Mouse (Mus musculus): ENCODE measurements at regions not wholly inside any gene's neighbourhood (a gene's known extent, or its start where the extent isn't known, plus 50 kb on each side); places are given as distances from the start of the nearest gene placed in this dataset.

GRCm38 (mm10) chr1:190526046-190526445, 355.5 kb upstream of the Prox1 start:
- DNase-seq (ENCODE audit: low spot score in 2 of 2), result no peak

GRCm38 (mm10) chr1:190500106-190500505, 329.6 kb upstream of the Prox1 start:
- DNase-seq (ENCODE audit: low spot score in 2 of 2), result no peak

- no peak for DNase-seq (ENCODE audit: low spot score in 2 of 2)
Observed at GRCm38 (mm10) chr1:190497474-190497873, 327.0 kb upstream of the Prox1 start.

DNA sequence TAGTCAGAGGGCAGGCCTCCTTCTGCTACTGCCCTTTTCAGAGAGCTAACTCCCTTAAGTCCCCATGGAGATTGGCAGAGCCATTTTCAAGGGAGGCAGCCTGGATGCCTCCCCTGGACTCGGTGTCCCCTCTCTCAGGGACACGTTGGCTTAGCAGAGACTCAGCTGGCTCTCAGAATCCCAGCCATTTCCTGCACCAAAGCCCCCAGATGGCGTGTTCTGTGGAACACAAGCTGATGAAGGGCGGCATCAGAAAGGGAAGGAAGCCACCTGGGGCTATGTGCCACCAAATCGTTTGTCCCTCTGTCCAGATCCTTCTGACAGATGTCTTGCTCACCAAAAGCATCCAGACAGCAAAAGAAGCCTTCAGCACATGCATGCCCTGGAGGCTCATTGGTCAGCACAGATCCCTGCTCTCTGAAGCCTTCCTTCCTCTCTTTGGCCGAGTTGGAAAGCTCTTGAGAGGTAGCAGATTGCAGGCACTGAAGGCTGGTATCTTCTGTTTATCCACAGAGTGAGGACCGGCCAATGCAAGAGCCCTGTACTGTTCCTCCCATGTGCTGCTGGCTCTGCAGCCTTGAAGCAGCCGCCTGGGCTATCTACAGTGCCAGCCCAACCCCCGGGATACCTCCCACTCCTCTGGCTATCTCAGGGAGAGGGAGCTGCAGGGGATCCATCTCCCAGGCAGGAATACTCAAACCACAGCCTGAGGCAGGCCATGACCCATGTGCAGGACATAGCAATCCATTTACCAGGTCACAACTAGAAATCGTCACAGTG, 325.4 kb upstream of the Prox1 start:
- DNase-seq (ENCODE audit: low spot score in 2 of 2), result no peak

DNA sequence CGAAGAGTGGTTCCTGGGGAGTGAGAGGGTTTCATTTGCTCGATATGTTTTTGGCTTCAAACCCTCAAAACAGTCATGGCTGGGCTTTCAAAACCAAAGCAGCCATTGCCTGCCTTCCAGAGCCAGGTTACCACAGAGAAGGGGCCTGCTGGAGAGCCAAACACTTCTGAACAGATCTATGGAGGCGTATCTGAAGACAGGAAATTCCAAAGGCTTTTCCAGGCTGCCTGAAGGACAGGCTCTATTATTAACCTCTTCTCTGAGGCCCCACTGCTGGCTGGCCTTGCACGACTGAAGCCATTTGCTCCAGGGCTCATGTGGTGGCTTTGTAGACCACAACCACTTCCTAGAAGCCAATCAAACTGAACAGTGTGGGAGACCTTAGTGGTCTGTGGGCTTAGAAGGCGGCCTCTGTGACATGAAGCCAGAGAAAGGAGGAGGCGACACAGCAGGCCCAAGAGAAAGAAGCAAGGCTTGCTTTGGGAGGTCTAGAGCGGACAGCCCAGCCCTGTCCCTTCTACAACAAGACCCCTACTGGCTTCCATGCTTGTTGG, 316.1 kb upstream of the Prox1 start:
- DNase-seq (ENCODE audit: low spot score in 2 of 2), result no peak

- DNase-seq (ENCODE audit: low spot score in 2 of 2), result no peak
Observed at GRCm38 (mm10) chr1:190483366-190483765, 312.9 kb upstream of the Prox1 start.

GRCm38 (mm10) chr1:190481071-190481470, 310.6 kb upstream of the Prox1 start:
- DNase-seq (ENCODE audit: low spot score in 2 of 2), result no peak

DNA sequence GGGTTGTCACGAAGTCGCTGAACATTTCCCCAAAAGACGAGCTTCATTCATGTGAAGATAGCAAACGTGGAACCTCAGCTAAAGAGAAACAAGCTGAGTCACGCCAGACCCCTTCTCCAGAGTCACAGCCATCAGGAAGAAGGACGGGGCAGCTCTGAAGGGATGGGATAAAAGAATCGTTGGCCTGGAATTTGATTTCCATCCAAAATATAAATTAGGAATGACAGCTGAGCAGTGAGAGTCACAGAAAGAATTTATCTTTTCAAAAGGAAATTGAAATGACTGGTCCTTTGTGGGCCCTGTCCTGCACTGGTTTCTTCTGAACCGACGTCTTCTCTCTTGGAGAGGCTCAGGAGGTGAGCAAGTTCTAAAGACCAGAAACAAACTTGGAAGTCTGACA, 310.1 kb upstream of the Prox1 start:
- DNase-seq (ENCODE audit: low spot score in 2 of 2), result no peak

DNA sequence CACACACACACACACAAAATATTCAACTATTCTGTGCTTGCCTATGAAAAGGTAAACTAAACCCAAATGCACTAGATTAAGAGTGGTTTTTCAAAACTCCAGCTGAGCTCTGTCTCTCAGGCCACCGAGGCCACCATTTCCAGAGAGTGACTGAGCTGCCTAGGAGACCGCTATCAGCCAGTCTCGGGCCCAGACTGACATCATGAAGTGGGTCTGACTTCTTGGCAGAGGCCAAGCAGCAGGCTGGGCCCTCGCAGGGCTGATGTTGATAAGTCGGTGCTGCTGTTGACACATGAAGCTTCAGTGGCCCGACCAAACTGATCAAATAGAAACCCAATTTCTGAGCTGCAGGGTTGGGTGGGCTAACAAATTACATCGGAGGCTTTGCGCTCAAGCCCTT, 302.2 kb upstream of the Prox1 start:
- no peak for DNase-seq (ENCODE audit: low spot score in 2 of 2)

- no peak for DNase-seq (ENCODE audit: low spot score in 2 of 2)
Observed at GRCm38 (mm10) chr1:190470336-190470735, 299.8 kb upstream of the Prox1 start.

- no peak for DNase-seq (ENCODE audit: low spot score in 2 of 2)
Observed at GRCm38 (mm10) chr1:190457541-190458061, 287.1 kb upstream of the Prox1 start.

GRCm38 (mm10) chr1:190453549-190453948, 283.0 kb upstream of the Prox1 start:
- DNase-seq (ENCODE audit: low spot score in 2 of 2), result no peak

DNA sequence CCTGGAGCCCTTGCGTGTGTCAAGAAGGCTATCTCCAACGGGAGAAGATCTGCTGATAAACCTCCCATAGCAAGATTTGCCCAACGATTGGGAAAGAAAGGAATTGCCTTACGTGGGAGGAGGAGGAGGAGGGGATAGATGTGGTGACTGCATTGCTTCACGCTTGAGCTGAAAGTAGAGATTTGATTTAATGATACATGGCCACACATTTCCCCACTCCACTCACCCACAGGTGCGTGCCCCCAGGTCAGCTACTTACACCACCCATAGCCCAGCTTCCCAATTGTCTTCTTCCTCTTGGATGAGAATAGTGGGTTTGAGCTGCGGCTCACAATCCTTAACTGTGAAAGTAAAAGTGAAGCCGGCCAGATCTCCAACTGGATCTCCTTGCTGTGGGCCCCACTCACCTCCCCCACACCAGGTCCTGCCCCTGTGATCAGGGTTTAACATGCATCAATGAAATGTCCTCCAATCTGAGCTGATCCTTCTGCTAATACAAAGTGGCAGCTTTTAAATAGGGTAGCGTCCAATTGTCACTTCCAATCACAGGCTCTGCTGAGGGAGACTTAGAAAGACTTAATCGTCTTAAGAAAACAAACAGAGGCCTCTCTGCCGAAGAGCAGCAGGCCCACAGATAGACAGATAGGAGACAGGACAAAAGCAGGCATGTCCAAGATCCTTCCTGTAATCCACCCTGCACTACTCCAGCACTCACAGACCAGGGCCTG, 281.8 kb upstream of the Prox1 start:
- no peak for DNase-seq (ENCODE audit: low spot score in 2 of 2)

DNA sequence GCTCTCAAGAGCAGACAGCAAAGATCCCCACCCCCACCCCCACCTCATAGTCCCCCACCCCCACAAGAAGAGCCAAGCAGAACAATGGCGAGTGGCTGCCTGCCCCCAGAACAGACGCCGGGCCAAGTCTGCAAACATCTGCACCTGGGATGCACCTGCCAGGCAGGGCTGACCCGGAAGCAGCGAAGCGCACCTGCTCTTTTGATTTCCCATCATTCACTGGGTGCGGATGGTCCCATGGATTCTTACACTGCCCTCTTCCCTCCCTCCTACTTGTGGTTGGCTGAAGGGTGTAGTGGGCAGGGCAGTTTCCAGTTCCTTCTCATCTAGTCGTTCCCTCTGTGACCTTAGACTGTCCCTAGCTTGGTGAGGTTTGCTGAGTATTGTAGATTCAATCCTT, 277.7 kb upstream of the Prox1 start:
- no peak for DNase-seq (ENCODE audit: low spot score in 2 of 2)

DNA sequence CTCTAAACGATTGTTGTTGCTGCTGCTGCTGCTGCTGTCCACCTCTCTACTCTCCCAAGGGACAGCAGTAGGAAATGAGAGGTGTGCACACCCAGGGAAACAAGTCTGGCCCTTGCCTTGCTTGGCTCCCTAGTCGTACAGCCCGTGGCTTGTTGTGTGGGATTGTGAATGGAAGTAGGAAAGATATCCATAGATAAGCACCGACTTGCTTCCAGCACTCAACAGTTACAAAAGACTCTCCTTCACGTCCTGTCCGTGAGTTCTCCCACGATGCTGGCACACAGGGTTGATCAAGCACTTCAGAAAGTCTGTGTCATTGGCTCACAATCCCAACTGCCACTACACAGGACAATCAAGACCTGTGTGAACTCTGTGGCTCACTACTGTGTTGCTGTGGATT, 276.7 kb upstream of the Prox1 start:
- no peak for DNase-seq (ENCODE audit: low spot score in 2 of 2)

DNA sequence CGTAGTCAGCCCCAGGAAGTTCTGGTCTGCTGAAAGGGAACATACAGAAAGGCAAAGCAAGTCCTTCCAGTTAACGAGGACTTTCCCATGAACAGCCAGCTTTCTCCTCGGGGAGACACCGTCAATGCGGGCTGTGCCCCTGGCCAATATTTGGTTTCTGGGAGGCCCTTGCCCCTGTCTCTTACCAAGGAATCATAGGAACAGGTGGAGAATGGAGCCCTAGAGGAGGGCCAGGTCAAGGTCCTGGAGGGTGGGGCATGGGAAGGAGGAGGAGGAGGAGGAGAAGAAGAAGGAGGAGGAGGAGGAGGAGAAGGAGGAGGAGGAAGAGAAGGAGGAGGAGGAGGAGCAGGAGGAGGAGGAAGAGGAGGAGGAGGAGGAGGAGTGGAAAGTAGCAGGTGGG, 276.2 kb upstream of the Prox1 start:
- no peak for DNase-seq (ENCODE audit: low spot score in 2 of 2)

DNA sequence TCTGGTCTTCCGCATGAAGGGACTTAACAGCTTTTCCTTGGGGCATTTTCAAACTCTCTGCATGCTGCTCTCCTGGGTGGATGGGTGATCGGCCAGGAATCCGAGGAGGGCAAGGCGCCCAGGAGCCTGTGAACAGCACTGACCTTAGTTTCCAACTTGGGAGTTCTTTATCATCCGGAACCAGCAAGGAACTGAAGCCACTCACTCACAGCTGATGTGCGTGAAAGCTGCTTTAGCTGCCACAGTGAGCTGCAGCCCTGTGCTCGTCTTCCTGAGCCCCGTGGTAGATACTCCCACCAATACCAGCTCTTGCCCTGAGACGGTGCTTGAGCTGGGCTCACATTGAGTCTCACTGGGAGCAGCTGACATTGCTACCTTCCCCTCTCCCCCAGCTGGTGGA, 273.9 kb upstream of the Prox1 start:
- DNase-seq (ENCODE audit: low spot score in 2 of 2), result peak in 1 of 2 experiments; percentile 50

- no peak for DNase-seq (ENCODE audit: low spot score in 2 of 2)
Observed at GRCm38 (mm10) chr1:190443234-190443633, 272.7 kb upstream of the Prox1 start.

DNA sequence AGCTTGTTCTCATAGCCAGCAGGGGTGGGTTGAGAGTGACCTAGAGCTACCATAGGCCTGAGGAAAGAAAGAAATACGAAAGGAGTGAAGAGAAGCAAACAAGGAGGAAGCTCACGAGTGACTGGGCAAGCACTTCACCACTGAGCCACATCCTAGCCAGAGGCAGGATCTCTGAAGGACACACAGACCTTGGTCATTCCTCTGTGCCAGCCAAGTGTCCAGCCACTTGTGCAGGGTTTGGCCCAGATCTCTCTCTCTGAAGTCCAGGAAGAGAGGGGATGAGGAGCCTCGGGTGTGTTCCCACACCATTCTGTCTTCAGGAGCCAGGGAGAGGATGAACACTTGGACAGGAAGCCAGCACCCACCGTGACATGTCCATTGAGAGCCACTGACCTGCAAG, 271.7 kb upstream of the Prox1 start:
- no peak for DNase-seq (ENCODE audit: low spot score in 2 of 2)

GRCm38 (mm10) chr1:190438789-190439188, 268.3 kb upstream of the Prox1 start:
- DNase-seq (ENCODE audit: low spot score in 2 of 2), result no peak

GRCm38 (mm10) chr1:190422874-190423273, 252.4 kb upstream of the Prox1 start:
- DNase-seq (ENCODE audit: low spot score in 2 of 2), result no peak

DNA sequence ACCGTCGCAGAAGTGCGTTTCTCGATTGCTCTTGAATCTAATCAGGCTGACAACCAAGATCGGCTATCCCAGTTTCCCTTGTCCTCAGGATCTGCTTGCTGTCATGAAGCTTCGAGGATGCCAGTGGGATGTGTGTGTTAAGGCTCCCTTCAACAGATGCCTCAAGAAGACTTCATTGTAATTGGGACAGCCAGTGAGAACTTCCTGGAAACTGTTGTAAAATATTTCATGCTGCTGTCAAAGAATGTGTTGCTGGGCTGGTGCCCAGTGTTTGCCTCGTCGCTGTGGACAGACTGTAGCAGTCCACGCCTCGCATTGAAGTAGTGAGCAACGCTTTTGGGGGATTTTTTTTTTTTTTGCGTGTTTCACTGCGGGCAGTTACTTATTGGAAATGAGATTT, 249.2 kb upstream of the Prox1 start:
- DNase-seq (ENCODE audit: low spot score in 2 of 2), result peak in 1 of 2 experiments; percentile 37

DNA sequence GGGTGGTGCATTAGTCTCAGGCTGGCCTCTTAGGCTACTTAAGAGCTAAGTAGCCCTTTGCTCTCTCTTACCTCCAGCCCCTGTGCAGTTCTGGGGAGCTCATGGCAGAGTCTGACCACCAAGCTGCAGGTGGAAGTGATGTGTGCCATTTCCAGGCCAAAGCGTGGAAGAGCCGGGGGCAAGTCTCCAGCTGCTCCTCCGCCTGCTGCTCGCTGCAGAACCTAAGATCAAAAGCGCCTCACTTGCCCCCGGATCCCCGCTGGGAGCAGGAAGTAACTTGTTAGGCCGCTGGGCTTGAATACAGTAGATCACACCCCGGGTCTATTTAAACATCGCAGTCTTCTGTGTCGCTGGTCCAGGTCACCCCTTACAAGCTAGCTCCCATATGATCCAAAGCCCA, 246.8 kb upstream of the Prox1 start:
- DNase-seq (ENCODE audit: low spot score in 2 of 2), result no peak
